Mouse (Mus musculus) cerebellum, adult 2 months (tissue): ENCODE measurements around the gene Myo10.

Source experiments
- CTCF ChIP-seq: fragments of 200-500 bp; IDR thresholded peaks from 2 replicates; pipeline ENCODE4 v1.5.1; 2011; ENCODE audit warnings: low read depth, mild to moderate bottlenecking, control low read depth, low read length, moderate library complexity, borderline replicate concordance; ENCODE audit not compliant: insufficient read depth
- POLR2A ChIP-seq: fragments of 200-500 bp; IDR thresholded peaks from 2 replicates; pipeline ENCODE4 v1.6.1; 2011; ENCODE audit warnings: low read length, control low read depth, borderline replicate concordance; ENCODE audit not compliant: insufficient read depth

- no peak for TF ChIP-seq CTCF
- TF ChIP-seq POLR2A = no peak
Observed at GRCm38 (mm10) chr15:25751510-25751909, 129.2 kb downstream of the Myo10 start.
